Mouse (Mus musculus): ENCODE data around the gene Fnbp1l. TPM values are rescaled to one million over a fixed set of nuclear protein-coding genes. Genes with fewer than 3 reads are reported as not detected.
A peak's percentile ranks its signal among the peaks of the same experiment; 100 is the strongest.

Gene Fnbp1l
- total RNA-seq (2014; rRNA removed; ENCODE audit: low replicate concordance) (11.2 and 11.9 TPM in 2 replicates), polyA plus RNA-seq (2015; fragmentation: Nextera tagmentation; extraction: Ambion mirVana) (16.8 and 18.0 TPM in 2 replicates)

- ATAC-seq (ENCODE audit: insufficient read depth, low read depth) (peak; percentile 89), DNase-seq (ENCODE audit: low spot score) (peak; percentile 74)
- peak within 1 kb of the TSS; percentile 95 for H3K4me3 ChIP-seq (ENCODE audit: low read depth, low read length)
- H3K27ac ChIP-seq (ENCODE audit: low read depth): peak within 1 kb of the TSS; percentile 97
- H3K9me3 ChIP-seq (replicated peaks; ENCODE audit: control insufficient read depth, low read length): no peaks in the 10 kb centered on the region
- H3K4me1 ChIP-seq (ENCODE audit: control insufficient read depth, insufficient read depth): 0 out of 2 replicates have a peak, but pooled peaks cover 12% of the 10 kb centered on the region
- peak within 1 kb of the TSS; percentile 98 for H3K4me2 ChIP-seq (ENCODE audit: low read depth, low read length)
- TF ChIP-seq CTCF (IDR thresholded peaks at IDR 0.05; ENCODE audit: low read depth) (no peak), EP300 (IDR thresholded peaks at IDR 0.05; ENCODE audit: low read depth) (no peak)
- H3K36me3 ChIP-seq (replicated peaks; ENCODE audit: control insufficient read depth, insufficient read depth, low read length): no peaks in the 10 kb centered on the region
- no peaks in the 10 kb centered on the region for H3K27me3 ChIP-seq (ENCODE audit: control insufficient read depth, insufficient read depth, low read length)
- H3K9ac ChIP-seq (replicated peaks; ENCODE audit: low read depth, low read length): peak within 1 kb of the TSS; percentile 96
- under 1% methylated on average over 81 of the region's 118 CpGs for WGBS
These were observed at the start of gene Fnbp1l for GRCm38 (mm10) chr3:122618991-122619930. TSS of gene Fnbp1l (minus strand) at chr3:122619715.

GRCm38 (mm10) chr3:122660795-122661194 lies 41.3 kb upstream of the Fnbp1l start:
- no peak for DNase-seq (ENCODE audit: low spot score)
- H3K27me3 ChIP-seq (ENCODE audit: control insufficient read depth, insufficient read depth, low read length): no peaks in the 10 kb centered on the region
- 83% methylated on average over 2 of the region's 2 CpGs for WGBS

GRCm38 (mm10) chr3:122659261-122659917 lies 39.9 kb upstream of the Fnbp1l start:
- no peaks in the 10 kb centered on the region for H3K9me3 ChIP-seq (replicated peaks; ENCODE audit: control insufficient read depth, low read length)
- H3K4me1 ChIP-seq (ENCODE audit: control insufficient read depth, insufficient read depth): no peaks in the 10 kb centered on the region
- WGBS: 80% methylated on average over 5 of the region's 5 CpGs
- no peak overlapping the region for H3K9ac ChIP-seq (replicated peaks; ENCODE audit: low read depth, low read length)
- DNase-seq (ENCODE audit: low spot score): no peak
- ATAC-seq (ENCODE audit: insufficient read depth, low read depth): no peak
- H3K27me3 ChIP-seq (ENCODE audit: control insufficient read depth, insufficient read depth, low read length): no peaks in the 10 kb centered on the region
- no peak overlapping the region for H3K4me2 ChIP-seq (ENCODE audit: low read depth, low read length)
- H3K36me3 ChIP-seq (replicated peaks; ENCODE audit: control insufficient read depth, insufficient read depth, low read length): no peaks in the 10 kb centered on the region
- no peak overlapping the region for H3K27ac ChIP-seq (ENCODE audit: low read depth)
- H3K4me3 ChIP-seq (ENCODE audit: low read depth, low read length): no peak overlapping the region
- TF ChIP-seq EP300 (IDR thresholded peaks at IDR 0.05; ENCODE audit: low read depth) (no peak), CTCF (IDR thresholded peaks at IDR 0.05; ENCODE audit: low read depth) (no peak)

More at GRCm38 (mm10) chr3:122660795-122661194, 41.3 kb upstream of the Fnbp1l start:
- Histone ChIP-seq H3K27ac (ENCODE audit: low read depth) (no peak overlapping the region), H3K4me3 (ENCODE audit: low read depth, low read length) (no peak overlapping the region), H3K4me1 (ENCODE audit: control insufficient read depth, insufficient read depth) (no peaks in the 10 kb centered on the region), H3K9ac (replicated peaks; ENCODE audit: low read depth, low read length) (no peak overlapping the region), H3K36me3 (replicated peaks; ENCODE audit: control insufficient read depth, insufficient read depth, low read length) (no peaks in the 10 kb centered on the region), H3K9me3 (replicated peaks; ENCODE audit: control insufficient read depth, low read length) (no peaks in the 10 kb centered on the region), H3K4me2 (ENCODE audit: low read depth, low read length) (no peak overlapping the region)
- no peak for TF ChIP-seq CTCF (IDR thresholded peaks at IDR 0.05; ENCODE audit: low read depth)
- TF ChIP-seq EP300 (IDR thresholded peaks at IDR 0.05; ENCODE audit: low read depth): no peak
- ATAC-seq (ENCODE audit: insufficient read depth, low read depth): no peak

GRCm38 (mm10) chr3:122647195-122647837 lies 27.8 kb upstream of the Fnbp1l start:
- Histone ChIP-seq H3K27me3 (ENCODE audit: control insufficient read depth, insufficient read depth, low read length) (no peaks in the 10 kb centered on the region), H3K27ac (ENCODE audit: low read depth) (no peak overlapping the region), H3K4me2 (ENCODE audit: low read depth, low read length) (0 out of 2 replicates have a peak overlapping the region, but pooled peaks have one; percentile 17), H3K4me3 (ENCODE audit: low read depth, low read length) (no peak overlapping the region), H3K36me3 (replicated peaks; ENCODE audit: control insufficient read depth, insufficient read depth, low read length) (no peaks in the 10 kb centered on the region), H3K9me3 (replicated peaks; ENCODE audit: control insufficient read depth, low read length) (no peaks in the 10 kb centered on the region), H3K9ac (replicated peaks; ENCODE audit: low read depth, low read length) (no peak overlapping the region), H3K4me1 (ENCODE audit: control insufficient read depth, insufficient read depth) (no peaks in the 10 kb centered on the region)
- TF ChIP-seq EP300 (IDR thresholded peaks at IDR 0.05; ENCODE audit: low read depth): no peak
- no peak for TF ChIP-seq CTCF (IDR thresholded peaks at IDR 0.05; ENCODE audit: low read depth)
- ATAC-seq (ENCODE audit: insufficient read depth, low read depth) (no peak), DNase-seq (ENCODE audit: low spot score) (no peak)
- WGBS: 58% methylated on average over 13 of the region's 13 CpGs

- no peak for DNase-seq (ENCODE audit: low spot score)
- no peak overlapping the region for H3K4me3 ChIP-seq (ENCODE audit: low read depth, low read length)
- TF ChIP-seq EP300 (IDR thresholded peaks at IDR 0.05; ENCODE audit: low read depth) (no peak), CTCF (IDR thresholded peaks at IDR 0.05; ENCODE audit: low read depth) (no peak)
- H3K9me3 ChIP-seq (replicated peaks; ENCODE audit: control insufficient read depth, low read length): no peaks in the 10 kb centered on the region
- ATAC-seq (ENCODE audit: insufficient read depth, low read depth): no peak
- H3K9ac ChIP-seq (replicated peaks; ENCODE audit: low read depth, low read length): no peak overlapping the region
- no peak overlapping the region for H3K4me2 ChIP-seq (ENCODE audit: low read depth, low read length)
- no peaks in the 10 kb centered on the region for H3K4me1 ChIP-seq (ENCODE audit: control insufficient read depth, insufficient read depth)
- no peak overlapping the region for H3K27ac ChIP-seq (ENCODE audit: low read depth)
- no peaks in the 10 kb centered on the region for H3K27me3 ChIP-seq (ENCODE audit: control insufficient read depth, insufficient read depth, low read length)
- no peaks in the 10 kb centered on the region for H3K36me3 ChIP-seq (replicated peaks; ENCODE audit: control insufficient read depth, insufficient read depth, low read length)
These were observed 20.8 kb upstream of the Fnbp1l start for GRCm38 (mm10) chr3:122640286-122640685.
